Mouse (Mus musculus) ES-E14 (cell line): ENCODE measurements around the gene Kdm8. TPM values are rescaled to one million over a fixed set of nuclear protein-coding genes. Genes with fewer than 3 reads are reported as not detected.

Experiments used
- DNase-seq: peaks from one replicate; pipeline ENCODE4 v3.0.0-alpha.2; 2013; ENCODE audit warnings: low read depth, low spot score
- H3K27ac ChIP-seq: 2 replicates; pipeline ENCODE4 v1.5.1; 2012; ENCODE audit warnings: low read depth, mild to moderate bottlenecking, low read length, moderate library complexity, mixed read lengths; ENCODE audit not compliant: poor library complexity, insufficient read depth, severe bottlenecking
- H3K36me3 ChIP-seq: 2 replicates; pipeline ENCODE4 v1.6.1; 2012; ENCODE audit warnings: mild to moderate bottlenecking, low read length, moderate library complexity, mixed read lengths; ENCODE audit not compliant: control insufficient read depth, poor library complexity, insufficient read depth, severe bottlenecking
- H3K4me1 ChIP-seq, 2 experiments: fragments of 150-350 bp in 1 of 2; sonication (generic) in 1 of 2; 2 replicates each; pipeline ENCODE4 v1.6.1; 2012; ENCODE audit warnings: low read length in 2 of 2, mild to moderate bottlenecking in 1 of 2, mixed read lengths in 1 of 2; ENCODE audit not compliant: control insufficient read depth in 2 of 2, insufficient read depth in 2 of 2, poor library complexity in 1 of 2
- H3K4me3 ChIP-seq, 2 experiments: fragments of 150-350 bp in 1 of 2; sonication (generic) in 1 of 2; 2 replicates each; pipeline ENCODE4 v1.5.1; 2012; ENCODE audit warnings: low read length in 2 of 2, low read depth in 1 of 2, mild to moderate bottlenecking in 1 of 2, mixed read lengths in 1 of 2; ENCODE audit not compliant: insufficient read depth in 1 of 2, poor library complexity in 1 of 2, severe bottlenecking in 1 of 2
- H3K9ac ChIP-seq: 2 replicates; pipeline ENCODE4 v1.6.1; 2012; ENCODE audit warnings: low read depth, mild to moderate bottlenecking, low read length, mixed read lengths; ENCODE audit not compliant: poor library complexity, insufficient read depth, severe bottlenecking
- H3K9me3 ChIP-seq: fragments of 150-350 bp; sonication (generic); 2 replicates; pipeline ENCODE4 v1.6.1; 2012; ENCODE audit warnings: low read depth, mild to moderate bottlenecking, low read length; ENCODE audit not compliant: control insufficient read depth, insufficient read depth
- CHD2 ChIP-seq: IDR thresholded peaks from 2 replicates; pipeline ENCODE4 v1.6.1; 2014; ENCODE audit warnings: mild to moderate bottlenecking, low read depth, low read length, inconsistent platforms
- HCFC1 ChIP-seq: IDR thresholded peaks from 2 replicates; pipeline ENCODE4 v1.6.1; 2012; ENCODE audit warnings: low read length, inconsistent platforms, borderline replicate concordance; ENCODE audit not compliant: insufficient read depth
- MAFK ChIP-seq: IDR thresholded peaks from 2 replicates; pipeline ENCODE4 v1.6.1; 2014; ENCODE audit warnings: mild to moderate bottlenecking, low read depth, low read length, inconsistent platforms; ENCODE audit not compliant: insufficient read depth
- ZC3H11A ChIP-seq: IDR thresholded peaks from 2 replicates; pipeline ENCODE4 v1.6.1; 2012; ENCODE audit warnings: low read depth, mild to moderate bottlenecking, inconsistent platforms, low read length, borderline replicate concordance
- ZNF384 ChIP-seq: IDR thresholded peaks from 2 replicates; pipeline ENCODE4 v1.6.1; 2012; ENCODE audit warnings: low read depth, low read length, inconsistent platforms
- in situ Hi-C, 2 experiments: fragments of 600-800 bp; cut with MboI; formaldehyde crosslinking; loops; one replicate each; pipeline ENCODE4 v1.15.1; 2025; ENCODE audit warnings: low sequenced_read_pairs in 2 of 2, inconsistent platforms in 1 of 2; ENCODE audit not compliant: unreplicated experiment in 2 of 2
- total RNA-seq: library from RNA; depleted of rRNA; stranded (reverse); fragments of 300-350 nt; gene quantifications from 2 replicates; pipeline ENCODE4 v1.2.3, GENCODE M21; 2012

Gene Kdm8
- total RNA-seq, 1 experiment: 6.7 TPM

GRCm38 (mm10) chr7:125444076-125444463 lies 406 bp upstream of the Kdm8 start:
- no peaks in the 10 kb centered on the region for H3K9me3 ChIP-seq
- no peaks in the 10 kb centered on the region for H3K4me1 ChIP-seq
- H3K4me3 ChIP-seq: peak overlapping the region; percentile 76 to 86
- DNase-seq: no peak
- no peak overlapping the region for H3K27ac ChIP-seq
- no peak for TF ChIP-seq MAFK
- TF ChIP-seq HCFC1: no peak
- no peak for TF ChIP-seq CHD2
- no peak for TF ChIP-seq ZC3H11A
- TF ChIP-seq ZNF384: no peak
- H3K9ac ChIP-seq: peak overlapping the region; percentile 84
- no peaks in the 10 kb centered on the region for H3K36me3 ChIP-seq
- in situ Hi-C loops: no loop called here

GRCm38 (mm10) chr7:125450678-125451077 lies 6.2 kb downstream of the Kdm8 start:
- H3K4me1 ChIP-seq: no peaks in the 10 kb centered on the region
- DNase-seq: no peak
- TF ChIP-seq ZC3H11A (no peak), MAFK (no peak), HCFC1 (no peak), CHD2 (no peak), ZNF384 (no peak)
- no peak overlapping the region for H3K27ac ChIP-seq
- no peaks in the 10 kb centered on the region for H3K36me3 ChIP-seq
- no peaks in the 10 kb centered on the region for H3K9me3 ChIP-seq
- H3K9ac ChIP-seq: no peak overlapping the region
- in situ Hi-C loops: no loop called here
- H3K4me3 ChIP-seq: no peak overlapping the region

- H3K4me1 ChIP-seq: no peaks in the 10 kb centered on the region
- H3K36me3 ChIP-seq: no peaks in the 10 kb centered on the region
- no peaks in the 10 kb centered on the region for H3K9me3 ChIP-seq
- no peak overlapping the region for H3K9ac ChIP-seq
- in situ Hi-C loops: no loop called here
- no peak overlapping the region for H3K4me3 ChIP-seq
- H3K27ac ChIP-seq: no peak overlapping the region
- DNase-seq: no peak
- TF ChIP-seq ZNF384 (no peak), CHD2 (no peak), HCFC1 (no peak), MAFK (no peak), ZC3H11A (no peak)
Measured at GRCm38 (mm10) chr7:125451078-125451477, 6.6 kb downstream of the Kdm8 start.

GRCm38 (mm10) chr7:125453671-125454070 lies 9.2 kb downstream of the Kdm8 start:
- Histone ChIP-seq H3K9me3 (no peaks in the 10 kb centered on the region), H3K27ac (no peak overlapping the region), H3K4me1 (no peaks in the 10 kb centered on the region), H3K9ac (no peak overlapping the region), H3K36me3 (peaks cover 4% of the 10 kb centered on the region; the same call in 1 of the 2 replicates), H3K4me3 (no peak overlapping the region)
- in situ Hi-C loops: no loop called here
- TF ChIP-seq HCFC1 (no peak), ZNF384 (no peak), MAFK (no peak), ZC3H11A (no peak), CHD2 (no peak)
- DNase-seq: no peak

- Histone ChIP-seq H3K9me3 (no peaks in the 10 kb centered on the region), H3K36me3 (peaks cover 14% of the 10 kb centered on the region; the same call in 1 of the 2 replicates), H3K4me1 (no peaks in the 10 kb centered on the region), H3K9ac (no peak overlapping the region), H3K4me3 (no peak overlapping the region), H3K27ac (no peak overlapping the region)
- no peak for TF ChIP-seq MAFK
- no peak for TF ChIP-seq HCFC1
- TF ChIP-seq ZC3H11A: no peak
- no peak for TF ChIP-seq CHD2
- TF ChIP-seq ZNF384: no peak
- in situ Hi-C loops: no loop called here
- no peak for DNase-seq
Measured at GRCm38 (mm10) chr7:125462200-125462599, 17.7 kb downstream of the Kdm8 start.
